Mouse (Mus musculus): Measurements from ENCODE around the gene Serpinb9b. TPM values are rescaled to one million over a fixed set of nuclear protein-coding genes. Genes with fewer than 3 reads are reported as not detected.
A peak's percentile ranks its signal among the peaks of the same experiment; 100 is the strongest.

Serpinb9b gene
- total and polyA plus RNA-seq, 3 experiments: 1.5 to 3.9 TPM; not detected in 1

GRCm38 (mm10) chr13:33022371-33022770 is 4.8 kb upstream of the Serpinb9b start:
- H3K4me1 ChIP-seq (ENCODE audit: control insufficient read depth in 1 of 2, insufficient read depth in 2 of 2, low read length in 2 of 2): peaks cover 4 to 15% of the 10 kb centered on the region in 2 experiments
- H3K9ac ChIP-seq (ENCODE audit: control insufficient read depth, low read depth, low read length, poor library complexity, severe bottlenecking): no peak overlapping the region
- H3K4me3 ChIP-seq (ENCODE audit: control insufficient read depth in 1 of 2, insufficient read depth in 1 of 2, low read depth in 2 of 2, low read length in 2 of 2): no peak overlapping the region
- no peak overlapping the region for H3K27ac ChIP-seq (ENCODE audit: control insufficient read depth, low read depth, low read length)
- no peak for DNase-seq (ENCODE audit: low read depth, low spot score)
- H3K9me3 ChIP-seq (replicated peaks; ENCODE audit: insufficient read depth, low read length): no peaks in the 10 kb centered on the region
- TF ChIP-seq USF2 (IDR thresholded peaks at IDR 0.05; ENCODE audit: borderline replicate concordance in 1 of 2, insufficient read depth in 1 of 2, low read depth in 1 of 2, low read length in 2 of 2): no peak
- H3K27me3 ChIP-seq (ENCODE audit: control insufficient read depth in 1 of 2, insufficient read depth in 2 of 2, low read length in 2 of 2): no peaks in the 10 kb centered on the region
- H3K79me2 ChIP-seq (ENCODE audit: control insufficient read depth, insufficient read depth, low read length, poor library complexity): no peaks in the 10 kb centered on the region
- peaks cover 0 to 15% of the 10 kb centered on the region in 2 experiments; a peak in 2 of 4 replicates for H3K36me3 ChIP-seq (ENCODE audit: control insufficient read depth in 1 of 2, insufficient read depth in 2 of 2, low read length in 2 of 2)

- Histone ChIP-seq H3K9ac (ENCODE audit: control insufficient read depth, low read depth, low read length, poor library complexity, severe bottlenecking) (peak overlapping the region; percentile 41), H3K79me2 (ENCODE audit: control insufficient read depth, insufficient read depth, low read length, poor library complexity) (no peaks in the 10 kb centered on the region), H3K27ac (ENCODE audit: control insufficient read depth, low read depth, low read length) (peak overlapping the region; percentile 31; the same call in 1 of the 2 replicates), H3K36me3 (ENCODE audit: control insufficient read depth in 1 of 2, insufficient read depth in 2 of 2, low read length in 2 of 2) (peaks cover 0 to 17% of the 10 kb centered on the region in 2 experiments; a peak in 2 of 4 replicates), H3K9me3 (replicated peaks; ENCODE audit: insufficient read depth, low read length) (no peaks in the 10 kb centered on the region), H3K4me3 (ENCODE audit: control insufficient read depth in 1 of 2, insufficient read depth in 1 of 2, low read depth in 2 of 2, low read length in 2 of 2) (peak overlapping the region in 1 of 2 experiments; percentile 38; a peak in 1 of 4 replicates), H3K4me1 (ENCODE audit: control insufficient read depth in 1 of 2, insufficient read depth in 2 of 2, low read length in 2 of 2) (peaks cover 9 to 24% of the 10 kb centered on the region in 2 experiments), H3K27me3 (ENCODE audit: control insufficient read depth in 1 of 2, insufficient read depth in 2 of 2, low read length in 2 of 2) (no peaks in the 10 kb centered on the region)
- no peak for TF ChIP-seq GABPA (IDR thresholded peaks at IDR 0.05; ENCODE audit: low read depth, low read length)
- TF ChIP-seq MAX (IDR thresholded peaks at IDR 0.05; ENCODE audit: low read length): no peak
- TF ChIP-seq MAFK (IDR thresholded peaks at IDR 0.05; ENCODE audit: borderline replicate concordance, low read depth, low read length): no peak
- TF ChIP-seq CTCF (IDR thresholded peaks at IDR 0.05 in 2 of 3, conservative IDR thresholded peaks at IDR 0.05 in 1 of 3; ENCODE audit: control insufficient read depth in 1 of 3, insufficient read depth in 1 of 3, low read depth in 2 of 3, low read length in 3 of 3, poor library complexity in 1 of 3, severe bottlenecking in 1 of 3): no peak
- TF ChIP-seq ZMIZ1 (IDR thresholded peaks at IDR 0.05; ENCODE audit: low read depth, low read length): no peak
- TF ChIP-seq USF2 (IDR thresholded peaks at IDR 0.05; ENCODE audit: borderline replicate concordance in 1 of 2, insufficient read depth in 1 of 2, low read depth in 1 of 2, low read length in 2 of 2): no peak
- no peak for TF ChIP-seq MYB (IDR thresholded peaks at IDR 0.05; ENCODE audit: low read depth, low read length)
- TF ChIP-seq MXI1 (IDR thresholded peaks at IDR 0.05; ENCODE audit: low read depth, low read length): peak; percentile 19; the same call in 1 of the 2 replicates
- DNase-seq (ENCODE audit: low read depth, low spot score): peak; percentile 55
Observed at GRCm38 (mm10) chr13:33026427-33027057, 674 bp upstream of the Serpinb9b start.

- Histone ChIP-seq H3K4me1 (ENCODE audit: control insufficient read depth in 1 of 2, insufficient read depth in 2 of 2, low read length in 2 of 2) (peaks cover 9 to 24% of the 10 kb centered on the region in 2 experiments), H3K9ac (ENCODE audit: control insufficient read depth, low read depth, low read length, poor library complexity, severe bottlenecking) (no peak overlapping the region), H3K27me3 (ENCODE audit: control insufficient read depth in 1 of 2, insufficient read depth in 2 of 2, low read length in 2 of 2) (no peaks in the 10 kb centered on the region), H3K4me3 (ENCODE audit: control insufficient read depth in 1 of 2, insufficient read depth in 1 of 2, low read depth in 2 of 2, low read length in 2 of 2) (no peak overlapping the region), H3K79me2 (ENCODE audit: control insufficient read depth, insufficient read depth, low read length, poor library complexity) (no peaks in the 10 kb centered on the region), H3K9me3 (replicated peaks; ENCODE audit: insufficient read depth, low read length) (no peaks in the 10 kb centered on the region), H3K27ac (ENCODE audit: control insufficient read depth, low read depth, low read length) (no peak overlapping the region), H3K36me3 (ENCODE audit: control insufficient read depth in 1 of 2, insufficient read depth in 2 of 2, low read length in 2 of 2) (peaks cover 0 to 17% of the 10 kb centered on the region in 2 experiments; a peak in 2 of 4 replicates)
- peak; percentile 26 for DNase-seq (ENCODE audit: low read depth, low spot score)
- no peak for TF ChIP-seq KAT2A (conservative IDR thresholded peaks at IDR 0.05; ENCODE audit: low read depth, low read length)
- TF ChIP-seq ETS1 (IDR thresholded peaks at IDR 0.05; ENCODE audit: low read depth, low read length): no peak
- TF ChIP-seq E2F4 (IDR thresholded peaks at IDR 0.05; ENCODE audit: borderline replicate concordance, low read depth, low read length): no peak
Observed at GRCm38 (mm10) chr13:33028146-33028545, 930 bp downstream of the Serpinb9b start.

All from MEL (cell line).